Mouse (Mus musculus) adrenal gland, postnatal 14 days (tissue): ENCODE data around the gene Ambra1. TPM values are rescaled to one million over a fixed set of nuclear protein-coding genes. Genes with fewer than 3 reads are reported as not detected.
A peak's percentile ranks its signal among the peaks of the same experiment; 100 is the strongest.

Experiments
- DNase-seq: peaks from one replicate; pipeline ENCODE4 v3.0.0; 2021; ENCODE audit warnings: mixed read lengths
- total RNA-seq: library from RNA; stranded (reverse); gene quantifications from 2 replicates; pipeline ENCODE4 v1.2.3, GENCODE M21; 2021

Gene Ambra1
- total RNA-seq, 1 experiment from 2014 or later = 31.9 TPM

- DNase-seq = no peak
Observed at GRCm38 (mm10) chr2:91934826-91935525, 205.0 kb downstream of the Ambra1 start.

GRCm38 (mm10) chr2:91936154-91936553 lies 206.2 kb downstream of the Ambra1 start:
- no peak for DNase-seq

GRCm38 (mm10) chr2:91939303-91939935 lies 209.5 kb downstream of the Ambra1 start:
- DNase-seq = no peak

- no peak for DNase-seq
Observed at GRCm38 (mm10) chr2:91942356-91942755, 212.4 kb downstream of the Ambra1 start.

GRCm38 (mm10) chr2:91944170-91944950 lies 214.4 kb downstream of the Ambra1 start:
- DNase-seq = peak; percentile 87

- DNase-seq = no peak
Observed at GRCm38 (mm10) chr2:91945483-91945882, 215.5 kb downstream of the Ambra1 start, which contains the start of gene Gm9821. Gene Gm9821 (plus strand): TSS chr2:91945703.

GRCm38 (mm10) chr2:91946836-91947235 lies 216.9 kb downstream of the Ambra1 start:
- DNase-seq = peak; percentile 60

GRCm38 (mm10) chr2:91947397-91948150 lies 217.6 kb downstream of the Ambra1 start:
- peak; percentile 77 for DNase-seq

- no peak for DNase-seq
Observed at GRCm38 (mm10) chr2:91948151-91948509, 218.2 kb downstream of the Ambra1 start.

- no peak for DNase-seq
Observed at GRCm38 (mm10) chr2:91948792-91949241, 218.9 kb downstream of the Ambra1 start.

GRCm38 (mm10) chr2:91949411-91950274 lies 219.7 kb downstream of the Ambra1 start:
- DNase-seq = peak; percentile 75

GRCm38 (mm10) chr2:91950275-91951085 lies 220.5 kb downstream of the Ambra1 start:
- peak; percentile 71 for DNase-seq

- DNase-seq = peak; percentile 80
Observed at GRCm38 (mm10) chr2:91953825-91954224, 223.9 kb downstream of the Ambra1 start.

GRCm38 (mm10) chr2:91955121-91955591 lies 225.2 kb downstream of the Ambra1 start:
- no peak for DNase-seq

GRCm38 (mm10) chr2:91955875-91956274 lies 225.9 kb downstream of the Ambra1 start:
- no peak for DNase-seq

GRCm38 (mm10) chr2:91957096-91957495 lies 227.2 kb downstream of the Ambra1 start:
- peak; percentile 58 for DNase-seq

- DNase-seq = no peak
Observed at GRCm38 (mm10) chr2:91958049-91958448, 228.1 kb downstream of the Ambra1 start.

GRCm38 (mm10) chr2:91958701-91959457 lies 228.9 kb downstream of the Ambra1 start:
- peak; percentile 83 for DNase-seq
